Mouse (Mus musculus): ENCODE results near the gene Snrpc. TPM values are rescaled to one million over a fixed set of nuclear protein-coding genes. Genes with fewer than 3 reads are reported as not detected.

Gene Snrpc
- total RNA-seq, 1 experiment from 2014 or later = 108 TPM

DNA sequence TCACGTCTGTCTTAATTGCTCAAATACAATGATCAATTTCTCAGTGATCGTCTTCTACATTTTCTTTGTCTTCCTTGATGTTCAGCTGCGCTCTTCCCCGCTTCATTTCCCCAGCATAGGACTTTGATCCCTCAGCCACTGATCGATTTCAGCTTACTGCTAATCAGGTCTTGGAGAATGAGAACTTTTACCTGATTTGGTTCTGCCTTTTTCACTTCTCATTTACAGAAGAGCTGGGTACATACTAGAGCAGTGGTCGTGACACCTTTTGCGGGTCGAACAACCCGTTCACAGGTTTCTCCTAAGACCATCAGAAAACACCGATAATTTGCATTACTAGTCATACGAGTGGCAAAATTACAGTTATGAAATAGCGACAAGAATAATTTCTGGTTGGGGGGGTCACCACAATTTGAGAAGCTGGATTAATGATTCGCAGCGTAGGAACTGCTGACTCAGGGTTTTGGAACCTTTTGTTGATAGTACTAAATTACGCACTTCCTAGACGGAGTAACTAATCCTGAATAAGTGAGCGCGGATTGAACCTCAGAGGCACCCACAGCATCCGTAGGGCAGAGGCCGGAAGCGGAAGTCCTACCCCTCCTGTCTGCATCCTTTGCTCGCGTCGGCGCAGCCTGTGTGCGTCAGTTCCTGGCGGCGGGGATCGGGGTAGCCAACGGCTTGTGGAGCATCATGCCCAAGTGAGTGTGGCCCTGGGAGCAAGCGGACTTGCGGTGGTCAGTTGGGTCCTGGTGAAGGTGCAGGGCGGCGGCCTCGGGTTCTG lies 1.7 kb downstream of the Snrpc start:
- ATAC-seq (replicated peaks in 1 of 2; ENCODE audit: insufficient read depth in 1 of 2, low FRiP score in 2 of 2, low TSS enrichment in 1 of 2, low read depth in 1 of 2, poor library complexity in 2 of 2, severe bottlenecking in 2 of 2) = peak; percentile 98 to 99

DNA sequence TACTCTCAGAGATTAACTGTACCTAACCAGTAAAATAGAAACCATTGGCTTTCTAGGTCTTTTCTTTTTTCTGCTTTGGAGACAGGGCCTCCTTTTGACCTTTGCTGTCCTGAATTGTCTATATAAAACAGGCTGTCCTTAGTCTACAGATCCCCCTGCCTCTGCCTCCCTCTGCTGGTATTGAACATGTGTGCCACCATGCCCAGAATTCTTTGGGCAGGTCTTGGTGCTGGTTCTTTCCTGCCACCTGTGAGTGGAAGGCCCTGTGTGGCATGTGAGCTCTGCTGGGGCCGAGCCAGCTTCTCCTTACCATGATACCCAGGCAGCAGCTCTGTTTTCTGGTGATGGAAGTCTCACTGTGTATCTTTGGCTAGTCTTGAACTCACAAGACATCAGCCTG lies 10.4 kb downstream of the Snrpc start:
- no peak for ATAC-seq (replicated peaks in 1 of 2; ENCODE audit: insufficient read depth in 1 of 2, low FRiP score in 2 of 2, low TSS enrichment in 1 of 2, low read depth in 1 of 2, poor library complexity in 2 of 2, severe bottlenecking in 2 of 2)

DNA sequence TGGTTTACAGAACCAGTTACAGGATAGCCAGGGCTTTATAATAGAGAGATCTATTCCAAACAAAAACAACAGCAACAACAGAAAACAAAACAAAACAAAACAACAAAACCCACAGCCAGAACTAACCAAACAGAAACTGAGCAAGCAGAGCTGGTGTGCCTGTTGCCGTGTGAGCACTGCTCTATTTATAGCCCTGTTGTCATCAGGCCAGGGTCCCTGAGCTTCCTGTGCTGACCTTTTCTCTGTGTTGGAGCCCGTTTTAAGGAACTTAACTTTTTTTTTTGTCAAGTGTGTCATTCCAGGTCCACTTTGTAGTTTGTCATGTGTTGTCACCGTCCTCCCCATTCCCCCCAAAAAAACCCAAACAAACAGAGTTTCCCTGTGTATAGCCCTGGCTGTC lies 13.1 kb downstream of the Snrpc start:
- peak in 1 of 2 experiments; percentile 27; a peak in 1 of 4 replicates for ATAC-seq (replicated peaks in 1 of 2; ENCODE audit: insufficient read depth in 1 of 2, low FRiP score in 2 of 2, low TSS enrichment in 1 of 2, low read depth in 1 of 2, poor library complexity in 2 of 2, severe bottlenecking in 2 of 2)

DNA sequence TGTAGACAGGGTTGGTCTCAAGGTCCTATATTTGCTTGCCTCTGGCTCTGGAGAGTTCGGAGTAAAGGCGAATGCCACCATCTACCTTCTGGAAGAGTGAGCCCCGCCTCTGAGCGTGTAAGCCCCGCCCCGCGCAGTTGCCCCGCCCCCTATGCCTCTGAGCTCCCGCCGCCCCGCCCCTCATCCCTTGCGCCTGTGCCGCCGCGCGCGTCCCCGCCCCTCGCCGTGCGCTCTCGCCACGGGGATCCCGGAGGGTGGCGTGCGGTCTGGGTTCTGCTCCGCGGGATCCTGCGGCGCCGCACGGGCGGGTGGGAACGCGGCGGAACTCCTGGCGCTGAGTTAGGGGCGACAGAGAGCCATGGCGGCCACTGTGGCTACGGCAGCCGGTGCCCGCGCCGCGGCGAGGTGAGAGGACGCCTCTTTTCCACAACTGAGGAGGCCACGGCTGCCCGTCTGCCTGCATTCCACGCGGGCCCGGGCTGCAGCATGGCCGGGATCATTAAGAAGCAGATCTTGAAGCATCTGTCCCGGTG lies 18.4 kb downstream of the Snrpc start, which contains the start of gene Uhrf1bp1:
Gene Uhrf1bp1 (plus strand): TSS at position 177 of the 533 bp plus-strand sequence.
- ATAC-seq (replicated peaks in 1 of 2; ENCODE audit: insufficient read depth in 1 of 2, low FRiP score in 2 of 2, low TSS enrichment in 1 of 2, low read depth in 1 of 2, poor library complexity in 2 of 2, severe bottlenecking in 2 of 2) = peak; percentile 39 to 74; a peak in 2 of 4 replicates

DNA sequence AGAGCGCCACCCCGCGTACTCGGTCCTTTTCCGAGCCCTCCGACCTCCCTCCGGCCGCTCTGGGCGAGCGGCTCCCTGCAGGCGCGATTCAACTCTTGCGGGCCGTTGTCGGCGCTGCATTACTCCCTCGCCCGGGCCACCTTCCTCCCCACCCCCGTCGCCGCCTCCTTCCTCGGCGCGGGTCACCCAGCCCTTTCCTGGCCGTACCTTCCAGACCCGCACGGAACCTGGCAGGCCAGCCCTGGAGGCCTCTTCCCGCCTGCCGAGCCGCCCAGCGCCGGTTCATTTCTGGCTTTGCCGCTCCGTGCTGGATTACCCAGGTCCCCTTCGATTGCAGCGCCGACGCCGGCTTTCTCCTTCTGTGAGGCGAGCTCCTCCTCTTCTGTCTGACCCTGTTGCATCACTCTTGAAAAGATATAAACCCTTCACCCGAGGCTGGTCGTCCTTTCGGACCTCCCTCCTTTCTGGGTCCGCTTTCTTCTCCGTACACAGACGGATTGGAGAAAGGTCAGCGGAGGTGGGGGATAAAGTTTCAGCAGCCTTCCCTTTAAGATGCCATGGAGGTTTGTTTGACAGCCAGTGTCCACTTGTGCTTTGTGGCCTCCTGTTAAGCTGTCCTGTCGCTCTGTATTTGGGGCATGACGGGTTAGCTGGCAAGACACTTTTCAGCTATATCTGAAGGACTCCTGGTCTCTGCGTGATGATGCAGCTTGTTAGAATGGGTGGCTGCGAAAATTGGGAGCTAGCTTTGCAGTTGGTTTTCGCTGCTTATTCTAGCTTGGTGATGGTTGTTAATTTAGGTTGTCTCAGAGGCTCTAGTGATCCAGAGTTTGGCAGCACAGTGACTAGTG lies 19.1 kb downstream of the Snrpc start:
- ATAC-seq (replicated peaks in 1 of 2; ENCODE audit: insufficient read depth in 1 of 2, low FRiP score in 2 of 2, low TSS enrichment in 1 of 2, low read depth in 1 of 2, poor library complexity in 2 of 2, severe bottlenecking in 2 of 2) = peak; percentile 26 to 30; a peak in 3 of 4 replicates

DNA sequence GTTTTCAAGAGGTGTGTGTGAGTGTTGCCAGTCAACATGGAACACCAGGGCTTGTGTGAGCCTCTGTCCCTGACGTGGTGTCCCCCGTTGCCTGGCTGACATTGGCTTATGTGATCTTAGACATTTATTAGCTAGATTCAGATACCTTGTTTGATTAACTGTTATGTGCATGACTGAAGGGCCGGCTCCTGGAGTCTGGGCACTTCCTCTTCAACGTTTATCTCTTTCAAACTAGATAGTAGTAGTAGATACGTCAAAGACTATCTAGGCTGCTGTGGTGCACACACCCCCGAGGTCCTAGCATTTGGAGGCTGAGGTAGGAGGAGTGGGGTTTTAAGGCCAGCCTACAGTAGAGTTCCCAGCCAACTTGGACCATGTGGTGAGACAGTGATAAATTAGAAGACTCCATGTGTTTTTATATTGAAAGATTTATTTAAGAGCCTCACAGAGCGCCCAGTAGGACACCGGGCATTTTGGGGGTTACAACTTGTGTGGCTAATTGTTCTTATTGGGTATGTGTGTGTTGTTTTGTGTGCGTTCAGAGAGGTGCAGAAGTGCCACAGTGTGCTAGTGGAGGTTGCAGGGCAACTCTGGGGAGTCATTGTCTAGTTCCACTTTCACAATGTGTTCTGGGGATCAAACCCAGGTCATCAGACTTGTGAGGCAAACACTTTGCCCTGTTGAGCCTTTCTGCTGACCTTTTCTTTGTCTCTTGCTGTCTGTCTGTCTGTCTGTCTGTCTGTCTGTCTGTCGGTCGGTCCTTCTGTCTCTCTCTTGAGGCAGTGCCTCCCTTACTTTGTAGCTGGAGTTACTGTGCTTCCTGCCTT lies 19.9 kb downstream of the Snrpc start:
- no peak for ATAC-seq (replicated peaks in 1 of 2; ENCODE audit: insufficient read depth in 1 of 2, low FRiP score in 2 of 2, low TSS enrichment in 1 of 2, low read depth in 1 of 2, poor library complexity in 2 of 2, severe bottlenecking in 2 of 2)

DNA sequence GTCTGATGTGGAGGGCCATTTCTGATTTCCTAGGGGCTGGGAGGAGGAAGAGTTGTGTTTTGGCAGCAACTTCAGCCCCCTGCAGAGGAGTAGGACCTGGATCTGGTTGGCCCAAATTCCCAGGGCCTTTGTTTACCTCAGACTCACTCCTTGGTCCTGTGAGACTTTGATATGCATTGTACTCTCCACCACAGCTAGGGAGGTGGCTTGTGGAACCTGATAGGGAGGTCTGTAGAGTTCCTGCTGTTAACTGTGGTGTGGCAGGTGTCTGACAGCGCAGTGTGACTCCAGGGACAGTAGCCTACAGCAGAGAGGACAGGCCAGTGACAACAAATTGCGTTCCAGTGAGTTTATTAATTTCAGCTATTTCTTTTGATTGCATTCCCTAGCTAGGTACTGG lies 21.2 kb downstream of the Snrpc start:
- no peak for ATAC-seq (replicated peaks in 1 of 2; ENCODE audit: insufficient read depth in 1 of 2, low FRiP score in 2 of 2, low TSS enrichment in 1 of 2, low read depth in 1 of 2, poor library complexity in 2 of 2, severe bottlenecking in 2 of 2)

DNA sequence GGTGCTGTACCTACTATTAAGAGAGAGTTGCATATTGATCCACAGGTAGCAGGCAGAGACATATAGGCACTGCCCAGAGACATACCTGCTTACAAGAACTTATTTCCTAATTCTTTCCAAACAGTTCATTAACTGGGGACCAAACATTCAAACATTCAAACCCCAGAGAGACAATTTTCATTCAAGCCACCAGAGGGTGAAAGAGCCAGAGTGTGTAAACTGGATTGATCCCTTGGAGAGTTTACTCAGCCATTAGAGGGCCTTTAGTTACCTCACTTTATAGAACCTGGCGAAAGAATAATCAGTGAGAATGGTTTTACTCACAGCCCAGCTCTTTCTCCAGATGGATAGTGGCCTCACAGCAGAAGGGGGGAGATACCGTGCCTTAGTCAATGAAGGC lies 27.5 kb downstream of the Snrpc start:
- ATAC-seq (replicated peaks in 1 of 2; ENCODE audit: insufficient read depth in 1 of 2, low FRiP score in 2 of 2, low TSS enrichment in 1 of 2, low read depth in 1 of 2, poor library complexity in 2 of 2, severe bottlenecking in 2 of 2) = no peak

DNA sequence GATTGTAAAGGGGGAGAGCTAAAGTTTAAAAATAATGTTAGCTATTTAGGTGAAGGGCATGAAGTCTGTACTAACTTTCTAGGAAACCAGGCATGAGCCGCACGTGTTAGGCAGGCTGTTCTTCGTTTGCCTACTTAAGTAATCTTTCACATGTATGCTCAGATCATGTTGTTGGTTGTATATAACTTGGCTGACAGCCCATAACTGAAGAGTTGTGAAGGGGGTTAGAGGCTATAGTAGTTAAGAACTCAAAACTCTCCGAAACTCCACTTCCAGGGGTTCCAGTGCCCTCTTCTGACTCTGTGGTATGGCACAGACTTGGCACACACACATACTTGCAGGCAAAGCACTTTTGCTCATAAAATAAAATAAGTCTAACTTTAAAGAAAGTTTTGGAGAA lies 28.8 kb downstream of the Snrpc start:
- no peak for ATAC-seq (replicated peaks in 1 of 2; ENCODE audit: insufficient read depth in 1 of 2, low FRiP score in 2 of 2, low TSS enrichment in 1 of 2, low read depth in 1 of 2, poor library complexity in 2 of 2, severe bottlenecking in 2 of 2)

DNA sequence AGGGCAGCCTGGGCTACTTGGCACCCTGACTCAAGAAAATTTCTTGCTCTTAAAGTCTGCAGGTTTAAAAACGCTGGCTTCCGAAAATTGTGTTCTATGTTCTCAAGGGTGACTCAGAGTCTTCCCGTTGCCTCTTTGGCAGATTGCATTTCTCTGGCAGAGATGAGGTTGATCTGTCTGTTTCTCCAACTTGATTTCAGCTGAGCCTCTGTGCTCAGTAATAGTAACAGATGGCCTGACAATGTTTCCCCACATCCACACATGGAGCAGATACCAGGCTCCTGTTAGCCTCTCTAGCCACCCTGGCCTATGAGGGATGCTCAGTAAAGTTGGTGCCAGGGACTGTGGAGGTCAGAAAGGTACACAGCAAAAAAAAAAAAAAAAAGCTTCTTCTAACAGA lies 33.9 kb downstream of the Snrpc start:
- no peak for ATAC-seq (replicated peaks in 1 of 2; ENCODE audit: insufficient read depth in 1 of 2, low FRiP score in 2 of 2, low TSS enrichment in 1 of 2, low read depth in 1 of 2, poor library complexity in 2 of 2, severe bottlenecking in 2 of 2)

DNA sequence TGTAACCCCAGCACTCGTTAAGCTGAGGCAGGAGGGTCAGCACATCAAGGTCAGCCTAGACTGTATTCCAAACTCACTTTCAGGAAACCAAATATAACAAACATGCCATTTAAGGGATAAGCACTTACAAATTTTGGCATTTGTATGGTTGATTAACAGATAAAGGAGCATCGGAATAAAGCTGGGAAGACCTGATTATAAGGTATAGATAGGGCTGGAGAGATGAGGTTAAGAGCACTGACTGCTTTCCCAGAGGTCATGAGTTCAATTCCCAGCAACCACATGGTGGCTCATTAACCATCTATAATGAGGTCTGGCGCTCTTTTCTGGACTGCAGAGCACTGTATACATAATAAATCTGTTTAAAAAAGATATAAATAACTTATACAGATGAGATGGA lies 35.6 kb downstream of the Snrpc start:
- no peak for ATAC-seq (replicated peaks in 1 of 2; ENCODE audit: insufficient read depth in 1 of 2, low FRiP score in 2 of 2, low TSS enrichment in 1 of 2, low read depth in 1 of 2, poor library complexity in 2 of 2, severe bottlenecking in 2 of 2)

DNA sequence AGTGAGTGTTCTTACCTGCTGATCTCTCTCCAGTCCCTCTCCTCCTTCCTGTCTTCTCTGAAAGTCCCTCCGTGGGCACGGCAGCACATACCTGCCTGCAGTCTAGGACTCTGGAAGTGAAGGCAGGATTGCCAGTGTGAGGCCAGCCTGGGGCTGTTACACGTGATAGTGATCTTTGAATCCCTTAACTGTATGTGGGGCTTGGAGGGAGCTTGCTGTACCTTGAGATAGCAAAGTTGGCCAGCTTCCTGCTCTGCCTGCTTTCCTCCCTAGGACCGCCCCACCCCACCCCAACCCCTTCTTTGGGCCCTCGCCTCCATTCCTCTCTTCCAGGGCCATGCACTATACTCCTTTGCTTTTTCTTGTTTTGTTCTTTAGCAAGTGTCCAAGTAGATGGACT lies 36.6 kb downstream of the Snrpc start:
- no peak for ATAC-seq (replicated peaks in 1 of 2; ENCODE audit: insufficient read depth in 1 of 2, low FRiP score in 2 of 2, low TSS enrichment in 1 of 2, low read depth in 1 of 2, poor library complexity in 2 of 2, severe bottlenecking in 2 of 2)

DNA sequence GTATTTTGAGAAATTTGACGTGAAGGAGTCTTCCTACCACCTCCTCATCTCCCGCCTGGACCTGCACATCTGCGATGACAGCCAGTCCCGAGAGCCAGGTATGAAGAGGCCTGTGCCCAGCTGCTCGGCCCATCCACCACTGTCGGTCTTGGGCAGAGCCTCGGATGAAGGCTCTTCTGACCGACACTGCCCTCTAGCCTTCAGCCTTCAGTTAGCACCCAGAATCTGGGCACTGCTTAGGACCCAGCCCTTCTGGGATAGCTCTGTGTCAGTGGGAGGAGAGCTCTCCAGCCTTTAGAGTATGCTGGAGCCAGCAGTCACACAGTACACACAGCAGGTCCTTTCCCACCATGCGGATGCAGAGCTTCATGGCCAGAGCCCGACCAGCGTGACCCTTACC lies 43.6 kb downstream of the Snrpc start:
- ATAC-seq (replicated peaks in 1 of 2; ENCODE audit: insufficient read depth in 1 of 2, low FRiP score in 2 of 2, low TSS enrichment in 1 of 2, low read depth in 1 of 2, poor library complexity in 2 of 2, severe bottlenecking in 2 of 2) = no peak; a peak in 1 of 4 replicates

DNA sequence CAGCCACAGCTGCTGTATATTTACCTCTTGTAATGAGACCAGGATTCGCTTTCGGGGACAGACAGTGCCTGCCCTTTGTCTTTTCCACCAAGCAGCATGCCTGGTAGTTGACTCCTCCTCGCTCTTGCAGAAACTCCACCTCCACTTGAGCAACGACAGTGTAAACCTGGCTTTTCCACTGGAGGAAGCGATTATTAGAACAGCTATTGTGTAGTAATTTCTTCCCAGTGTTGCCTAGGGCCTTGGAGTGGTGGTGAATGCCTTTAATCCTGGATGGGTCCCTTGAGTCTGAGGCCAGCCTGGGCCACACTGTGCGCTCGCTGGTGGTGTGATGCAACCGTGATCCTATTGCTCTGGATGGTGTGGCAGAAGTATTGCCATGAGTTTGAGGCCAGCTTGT lies 45.2 kb downstream of the Snrpc start:
- ATAC-seq (replicated peaks in 1 of 2; ENCODE audit: insufficient read depth in 1 of 2, low FRiP score in 2 of 2, low TSS enrichment in 1 of 2, low read depth in 1 of 2, poor library complexity in 2 of 2, severe bottlenecking in 2 of 2) = no peak; a peak in 1 of 4 replicates

DNA sequence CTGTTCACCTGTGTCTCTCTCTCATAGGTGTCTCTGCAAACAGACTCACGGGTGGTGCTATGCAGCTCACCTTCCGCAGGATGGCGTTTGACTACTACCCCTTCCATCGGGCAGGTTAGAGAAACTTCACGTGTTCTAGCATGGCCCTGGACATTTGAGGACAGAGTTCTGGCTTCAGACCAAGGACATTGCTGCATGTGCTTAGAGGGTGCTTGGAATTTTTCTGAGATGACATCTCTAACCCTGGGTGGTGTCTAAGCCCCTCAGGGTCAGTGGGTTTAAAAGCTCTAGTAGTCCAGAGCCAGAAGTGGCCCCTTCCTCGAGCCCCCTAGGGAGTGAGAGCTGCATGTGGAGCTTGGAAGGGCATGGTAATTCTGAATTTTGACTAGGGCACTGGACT lies 46.0 kb downstream of the Snrpc start:
- no peak for ATAC-seq (replicated peaks in 1 of 2; ENCODE audit: insufficient read depth in 1 of 2, low FRiP score in 2 of 2, low TSS enrichment in 1 of 2, low read depth in 1 of 2, poor library complexity in 2 of 2, severe bottlenecking in 2 of 2)

DNA sequence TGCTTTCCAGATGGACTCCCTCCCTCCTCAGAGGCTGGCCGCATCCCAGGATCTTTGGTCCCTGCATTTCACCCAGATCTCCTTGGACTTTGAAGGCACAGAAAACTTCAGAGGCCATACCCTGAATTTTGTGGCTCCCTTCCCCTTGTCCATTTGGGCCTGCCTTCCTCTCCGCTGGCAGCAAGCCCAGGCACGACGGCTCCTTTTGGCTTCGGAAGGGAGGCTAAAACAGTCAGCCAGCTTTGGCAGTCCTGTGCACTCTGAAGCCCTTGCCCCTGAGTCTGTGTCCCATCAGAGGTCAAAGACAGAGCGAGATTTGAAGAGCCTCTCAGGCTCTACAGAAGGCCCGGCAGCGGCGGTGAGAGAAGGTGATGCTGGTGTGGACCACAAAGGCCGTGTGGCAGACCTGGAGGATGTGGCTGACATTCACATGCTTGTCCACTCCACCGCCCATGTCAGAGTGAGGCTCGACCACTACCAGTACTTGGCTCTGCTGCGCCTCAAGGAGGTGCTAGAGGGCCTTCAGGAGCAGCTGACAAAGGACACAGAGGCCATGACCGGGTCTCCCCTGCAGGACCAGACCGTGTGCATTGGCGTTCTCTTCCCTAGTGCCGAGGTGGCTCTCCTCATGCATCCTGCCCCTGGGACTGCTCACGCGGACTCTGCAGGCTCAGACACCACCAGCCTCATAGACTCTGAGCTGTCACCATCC lies 48.7 kb downstream of the Snrpc start:
- ATAC-seq (replicated peaks in 1 of 2; ENCODE audit: insufficient read depth in 1 of 2, low FRiP score in 2 of 2, low TSS enrichment in 1 of 2, low read depth in 1 of 2, poor library complexity in 2 of 2, severe bottlenecking in 2 of 2) = no peak

All from hematopoietic stem cell, adult 5-6 weeks (primary cell).